Mouse (Mus musculus) gastrocnemius, adult 8-10 months (tissue): Measurements from ENCODE around the gene Dock10. TPM values are rescaled to one million over a fixed set of nuclear protein-coding genes. Genes with fewer than 3 reads are reported as not detected.

Source experiments
- DNase-seq, 2 experiments: peaks; one replicate each; pipeline ENCODE4 v3.0.0; 2022; ENCODE audit warnings: low spot score in 2 of 2
- total RNA-seq, 4 experiments: library from RNA; stranded (reverse); gene quantifications; 2 replicates each; pipeline ENCODE4 v1.2.4; 2022

Dock10 gene
- total RNA-seq, 4 experiments from 2014 or later: 0.92 to 2.0 (median 1.6) TPM

DNA sequence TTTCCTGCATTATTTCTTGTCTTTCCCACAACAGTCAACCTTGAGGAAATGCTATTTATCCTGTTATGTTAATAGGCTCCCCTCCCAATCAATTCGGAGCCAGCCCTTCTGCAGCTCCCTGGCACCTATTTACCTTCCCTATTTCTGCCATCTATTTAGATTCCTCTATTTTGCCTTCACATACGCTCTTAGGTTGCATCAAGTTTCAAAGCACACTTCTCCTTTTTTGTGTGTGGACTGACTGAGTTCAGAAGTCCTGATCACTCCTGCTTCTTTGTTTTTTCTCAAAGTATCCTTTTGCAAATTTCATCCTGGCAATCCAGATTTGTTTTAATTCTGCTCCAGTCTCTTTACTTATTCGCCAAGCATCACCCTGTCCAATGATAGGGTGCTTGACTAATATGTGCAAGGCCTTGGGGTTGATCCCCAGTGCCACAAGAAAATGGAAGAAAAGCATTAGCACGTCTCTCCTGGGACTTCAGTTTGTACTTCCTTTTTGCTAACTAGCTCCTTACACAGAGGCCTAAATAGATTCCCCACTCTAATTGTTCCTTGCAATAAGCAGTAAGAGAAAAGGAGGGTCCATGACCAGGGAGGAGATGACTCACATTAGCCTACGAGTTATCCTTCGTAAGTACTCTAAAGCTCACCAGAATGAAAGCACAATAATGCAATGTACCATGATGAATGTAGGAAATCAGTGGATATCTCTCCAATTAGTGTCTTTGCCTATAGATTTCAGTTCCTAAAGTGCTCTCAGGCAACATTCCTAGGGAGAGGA is 98.7 kb downstream of the Dock10 start:
- no peak for DNase-seq

GRCm38 (mm10) chr1:80656389-80656788 is 101.9 kb downstream of the Dock10 start:
- DNase-seq: no peak

DNA sequence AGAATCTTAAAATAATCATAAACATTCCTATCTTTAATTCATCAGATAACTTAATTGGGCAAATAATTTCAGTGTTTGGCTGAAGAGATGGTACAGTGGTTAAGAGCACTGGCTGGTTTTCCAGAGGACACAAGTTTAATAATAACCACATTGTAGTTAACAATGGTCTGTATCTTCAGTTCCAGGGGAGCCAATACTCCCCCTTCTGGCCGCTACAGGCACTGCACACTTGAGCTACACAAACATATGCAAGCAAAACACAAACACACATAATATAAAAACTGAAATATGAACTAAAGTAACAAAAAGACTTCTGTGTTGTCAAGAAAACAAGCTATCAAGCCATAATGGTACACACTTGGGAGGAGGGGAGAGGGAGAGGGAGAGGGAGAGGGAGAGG is 102.5 kb downstream of the Dock10 start:
- DNase-seq: no peak

- DNase-seq: no peak
These were observed 103.1 kb downstream of the Dock10 start for GRCm38 (mm10) chr1:80655195-80655594.

DNA sequence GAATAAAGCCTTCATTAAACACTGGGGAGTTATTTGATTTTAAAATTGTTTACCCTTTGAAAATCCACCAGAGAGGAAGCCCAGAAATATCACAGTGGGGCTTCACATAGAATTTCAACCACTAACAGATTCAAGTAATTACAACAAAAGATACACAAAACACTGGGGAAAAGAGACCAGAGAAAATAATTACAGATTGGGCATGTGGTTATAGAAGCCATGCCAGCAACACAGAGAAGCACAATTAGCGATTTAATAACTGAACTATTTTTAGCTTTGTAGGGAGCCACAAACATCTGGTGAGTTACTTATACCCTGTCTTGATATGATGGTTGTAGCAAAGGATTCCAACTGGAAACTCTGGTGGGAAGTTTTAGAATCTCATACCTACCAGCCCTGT is 104.2 kb downstream of the Dock10 start:
- DNase-seq: no peak

GRCm38 (mm10) chr1:80652803-80653202 is 105.5 kb downstream of the Dock10 start:
- DNase-seq: no peak

GRCm38 (mm10) chr1:80652083-80652482 is 106.2 kb downstream of the Dock10 start:
- DNase-seq: no peak

DNA sequence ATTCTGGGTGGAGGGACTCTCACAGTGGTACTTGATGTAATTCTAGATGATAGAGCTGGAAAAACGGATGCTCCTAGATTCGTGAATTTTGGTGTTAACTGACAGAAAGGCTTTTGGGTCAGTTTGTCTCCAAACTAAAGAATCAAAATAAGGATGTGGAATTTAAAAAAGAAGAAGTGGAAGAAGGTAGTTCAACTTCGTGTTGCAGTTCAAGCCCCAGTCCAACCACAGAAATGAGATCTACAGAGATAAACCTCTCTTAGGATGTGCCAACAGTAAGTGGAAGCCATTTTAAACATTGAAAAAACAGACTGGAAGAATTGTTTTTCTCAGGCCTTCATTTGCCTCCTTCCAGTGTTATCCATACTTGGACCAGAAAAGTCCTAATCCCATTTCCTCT is 111.7 kb downstream of the Dock10 start:
- no peak for DNase-seq

DNA sequence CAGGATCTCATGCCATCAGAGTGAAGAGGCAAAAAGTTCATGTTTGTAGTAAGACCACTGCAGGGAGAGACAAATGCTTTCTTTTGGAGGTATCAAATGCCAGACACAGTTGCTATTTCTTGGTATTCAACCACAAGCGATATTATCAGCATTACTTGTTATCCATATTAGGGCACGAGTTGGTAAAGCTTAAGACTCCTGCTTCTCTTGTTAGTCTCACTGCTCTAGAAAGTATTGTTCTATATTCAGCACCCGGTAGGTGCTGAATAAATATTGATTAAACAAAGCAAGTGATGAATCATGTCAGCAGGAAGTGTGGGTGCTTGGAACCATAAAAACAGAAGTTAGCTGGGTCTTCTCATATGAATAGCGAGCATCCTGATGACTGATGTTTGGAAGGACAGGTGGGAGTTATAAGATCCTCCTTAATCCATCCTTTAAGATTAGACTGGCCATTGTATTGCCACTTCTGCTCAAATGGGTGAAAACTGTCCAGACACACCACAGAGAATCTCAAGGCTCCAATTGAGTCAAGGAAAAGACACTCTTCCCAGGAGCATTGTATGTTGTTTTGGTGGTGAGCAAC is 114.4 kb downstream of the Dock10 start:
- no peak for DNase-seq

DNA sequence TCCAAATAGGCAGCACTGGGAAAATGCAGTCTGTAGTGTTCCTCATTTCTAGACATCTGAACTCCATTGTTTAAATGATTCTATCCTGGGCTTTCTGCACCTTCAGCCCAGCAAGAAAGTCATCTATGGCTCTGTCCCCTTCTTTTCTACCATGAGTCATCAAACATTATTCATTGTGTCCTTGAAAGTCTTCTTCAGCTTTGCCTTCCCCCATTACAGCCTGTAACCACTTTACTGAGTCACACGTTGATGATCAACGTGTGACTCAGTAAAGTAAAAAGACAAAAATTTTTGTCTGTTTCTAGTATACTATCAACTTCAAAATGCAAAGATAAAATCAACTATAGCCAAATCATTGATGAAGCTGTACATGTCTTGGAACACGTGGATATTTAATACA is 116.5 kb downstream of the Dock10 start:
- no peak for DNase-seq

- DNase-seq: no peak
These were observed 117.0 kb downstream of the Dock10 start for GRCm38 (mm10) chr1:80641288-80641687.

- DNase-seq: no peak
These were observed 118.8 kb downstream of the Dock10 start for GRCm38 (mm10) chr1:80639553-80639952.

DNA sequence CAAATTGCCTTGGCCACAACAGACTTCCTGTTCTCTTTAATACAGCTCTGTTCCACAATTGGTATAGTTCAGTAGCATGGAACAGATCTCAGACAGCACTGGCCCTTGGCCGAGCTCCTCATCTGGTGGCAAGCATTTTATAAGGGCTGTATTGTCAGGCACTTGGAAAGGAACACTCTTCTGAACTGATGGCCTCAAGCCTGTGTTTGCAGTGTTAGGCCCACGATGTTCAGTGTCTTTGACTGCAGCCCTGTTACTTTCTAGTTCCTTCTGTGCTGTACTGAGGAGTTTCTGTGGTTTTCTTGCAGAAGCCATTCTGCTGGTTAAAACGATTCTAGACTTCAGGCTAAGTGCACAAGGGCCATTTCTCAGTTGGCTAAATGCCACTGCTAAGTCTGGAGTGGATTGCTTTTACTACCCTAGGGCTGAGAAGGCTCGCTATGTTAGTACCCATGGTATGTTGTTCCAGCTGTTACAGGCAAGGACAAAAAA is 121.1 kb downstream of the Dock10 start:
- peak in 1 of 2 experiments; percentile 8 for DNase-seq

DNA sequence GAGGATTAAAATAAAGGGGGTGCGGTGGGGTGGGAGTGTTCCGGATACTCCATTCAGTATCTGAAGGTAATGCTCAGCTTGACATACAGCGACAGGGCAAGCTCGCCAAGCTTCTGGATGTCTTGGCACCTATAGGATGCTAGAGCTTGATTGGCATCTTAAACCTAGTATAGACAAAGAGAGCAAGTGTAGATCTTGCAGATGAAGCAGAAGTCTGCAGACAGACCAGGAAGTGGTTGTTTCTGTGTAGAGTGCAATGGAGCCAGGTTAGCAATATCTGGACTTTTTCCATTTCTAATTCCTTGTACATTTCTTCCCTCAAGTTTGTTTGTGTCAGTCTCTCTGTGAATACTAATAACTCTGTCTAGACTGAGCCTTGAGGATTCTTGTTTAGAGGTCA is 122.5 kb downstream of the Dock10 start:
- DNase-seq: no peak

DNA sequence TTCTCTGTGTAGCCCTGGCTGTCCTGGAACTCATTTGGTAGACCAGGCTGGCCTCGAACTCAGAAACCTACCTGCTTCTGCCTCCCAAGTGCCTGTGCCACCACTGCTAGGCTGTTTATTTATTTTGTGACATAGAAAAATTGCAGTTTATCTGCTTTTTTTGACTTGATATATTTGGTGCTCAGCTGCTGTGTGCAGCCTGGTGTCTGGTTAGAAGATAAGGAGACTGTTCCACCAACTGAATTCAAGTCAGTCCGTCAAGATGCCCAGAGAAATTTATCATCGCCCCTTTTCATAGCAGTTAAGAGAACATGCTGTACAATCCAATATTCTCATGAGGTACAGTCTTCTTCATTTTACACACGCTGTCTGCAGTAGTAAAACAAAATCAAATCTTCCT is 124.8 kb downstream of the Dock10 start:
- no peak for DNase-seq

GRCm38 (mm10) chr1:80630179-80631149 is 127.9 kb downstream of the Dock10 start:
- DNase-seq: no peak

GRCm38 (mm10) chr1:80628054-80628453 is 130.3 kb downstream of the Dock10 start:
- DNase-seq: no peak

DNA sequence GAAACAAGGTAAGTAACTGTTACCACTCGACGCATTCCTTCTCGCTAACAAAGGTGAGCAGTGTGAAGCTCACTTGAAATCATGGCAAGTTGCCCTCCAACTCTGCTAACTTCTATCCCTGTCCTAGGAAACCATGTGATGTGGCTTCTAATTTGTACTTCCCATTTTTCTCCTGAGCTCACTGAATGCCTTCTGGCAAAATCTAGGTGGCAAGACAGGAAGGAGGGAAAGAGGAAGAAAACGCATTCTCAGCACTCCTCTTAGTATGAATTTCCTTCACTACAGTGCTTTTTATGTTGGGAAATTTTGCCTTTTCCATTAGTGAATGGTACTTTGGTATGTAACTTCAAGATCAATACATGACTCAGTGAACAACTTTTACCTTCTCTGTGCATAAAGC is 131.5 kb downstream of the Dock10 start:
- no peak for DNase-seq

DNA sequence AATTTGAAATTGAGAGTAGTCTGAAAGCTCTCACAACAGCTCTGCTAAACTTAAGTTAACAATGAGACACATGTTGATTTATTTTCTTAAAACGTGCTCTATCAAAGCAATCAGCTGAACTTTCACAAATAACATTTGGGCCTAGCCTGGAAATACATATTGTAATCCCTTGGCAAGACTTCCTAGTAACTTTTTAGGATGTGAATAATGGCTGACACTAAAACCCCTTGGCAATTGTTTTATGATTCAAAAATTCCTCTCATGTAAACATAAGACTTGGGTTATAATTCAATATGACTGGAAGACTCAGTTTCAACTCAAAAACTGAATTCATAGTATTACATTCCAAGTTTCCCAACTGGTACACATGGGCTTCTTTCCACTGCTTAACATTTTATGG is 133.0 kb downstream of the Dock10 start:
- DNase-seq: no peak

GRCm38 (mm10) chr1:80624552-80624951 is 133.8 kb downstream of the Dock10 start:
- no peak for DNase-seq

GRCm38 (mm10) chr1:80622646-80623045 is 135.7 kb downstream of the Dock10 start:
- DNase-seq: no peak

DNA sequence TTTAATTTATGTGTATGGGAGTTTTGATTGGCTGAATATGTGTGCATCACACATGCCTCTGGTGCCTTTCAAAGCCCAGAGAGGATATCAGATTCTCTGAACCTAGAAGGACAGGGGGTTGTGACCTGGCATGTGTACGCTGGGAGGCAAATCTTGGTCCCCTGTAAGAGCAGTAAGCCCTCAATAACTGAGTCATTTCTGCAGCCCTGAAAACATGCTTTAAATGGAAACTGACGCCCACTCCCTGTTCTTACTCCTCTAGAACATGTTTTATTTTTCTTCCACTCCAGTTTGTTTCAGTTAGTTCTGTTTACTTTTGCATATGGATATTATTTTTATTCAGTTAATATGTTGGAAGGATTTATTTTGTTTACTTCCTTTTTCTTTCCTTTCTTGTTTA is 139.2 kb downstream of the Dock10 start:
- no peak for DNase-seq
